ENCODE assay signal across 10 mouse cellular contexts in genomic region chr1:181352043-181352366, GRCm38 (mm10). TPM values are rescaled to one million over a fixed set of nuclear protein-coding genes. Genes with fewer than 3 reads are reported as not detected.
DNase-seq lines count a peak whose midpoint lies in the region; ATAC-seq and TF ChIP-seq lines count a peak whose summit lies in the region.
"Had no signal": no experiment of that assay in that cellular context is flagged by ENCODE, and none has a peak within 500 bp of the region (broad histone marks: within the 10 kb centered on the region; RNA-seq: fewer than 3 reads in every experiment).

No protein-coding gene starts in this region.

- TF ChIP-seq EP300 in liver, postnatal 0 days (IDR thresholded peaks at IDR 0.05; ENCODE audit: low read depth), result no peak

- peak overlapping the region; percentile 58 for H3K9ac ChIP-seq in heart, embryonic 16.5 days (ENCODE audit: low read length)
- peak overlapping the region; percentile 66 for H3K9ac ChIP-seq in ES-E14 (ENCODE audit: insufficient read depth, low read depth, low read length, poor library complexity, severe bottlenecking)
- peak overlapping the region; percentile 64 for H3K9ac ChIP-seq in forebrain, postnatal 0 days
- H3K9ac ChIP-seq in liver, postnatal 0 days (replicated peaks), result no peak overlapping the region

- ATAC-seq in heart, embryonic 16.5 days (replicated peaks; ENCODE audit: extremely low read depth, insufficient read depth, low FRiP score), result peak; percentile 41
- no peak for ATAC-seq in forebrain, postnatal 0 days
- no peak for ATAC-seq in liver, postnatal 0 days
- no peak for ATAC-seq in CD4-positive, CD25-positive, alpha-beta regulatory T cell, adult 4 months
- no peak for ATAC-seq in activated CD4-positive, CD25-positive, alpha-beta regulatory T cell, adult 4 months

- TF ChIP-seq CTCF in forebrain, postnatal 0 days (IDR thresholded peaks at IDR 0.05; ENCODE audit: low read depth), result no peak
- TF ChIP-seq CTCF in liver, postnatal 0 days (IDR thresholded peaks at IDR 0.05; ENCODE audit: low read depth), result no peak

- no peaks in the 10 kb centered on the region for H3K9me3 ChIP-seq in heart, embryonic 16.5 days (replicated peaks; ENCODE audit: control insufficient read depth, low read length)
- H3K9me3 ChIP-seq in ES-E14 (ENCODE audit: control insufficient read depth, insufficient read depth, low read depth, low read length), result no peaks in the 10 kb centered on the region
- H3K9me3 ChIP-seq in forebrain, postnatal 0 days (ENCODE audit: low read length), result no peaks in the 10 kb centered on the region
- no peaks in the 10 kb centered on the region for H3K9me3 ChIP-seq in liver, postnatal 0 days (ENCODE audit: low read length)
- H3K9me3 ChIP-seq: G1E had no signal

- intact Hi-C loops in heart, postnatal 10 days (cut with DNase I), result no loop called here

- no peak for DNase-seq in heart, postnatal 10 days
- DNase-seq in ES-E14 (ENCODE audit: low read depth, low spot score), result no peak
- no peak for DNase-seq in forebrain, postnatal 0 days
- no peak for DNase-seq in liver, postnatal 0 days
- DNase-seq in Muller cell, postnatal 12 days (ENCODE audit: inconsistent ontology term), result no peak
- DNase-seq: cerebellum, adult 9-11 months had no signal

- H3K4me2 ChIP-seq in heart, embryonic 16.5 days (ENCODE audit: low read depth, low read length), result peak overlapping the region; percentile 100
- H3K4me2 ChIP-seq in forebrain, postnatal 0 days (ENCODE audit: low read depth), result peak overlapping the region; percentile 98
- peak overlapping the region; percentile 69 for H3K4me2 ChIP-seq in liver, postnatal 0 days (ENCODE audit: low read depth, low read length)

- H3K4me3 ChIP-seq in heart, embryonic 16.5 days (ENCODE audit: low read length), result peak overlapping the region; percentile 65
- H3K4me3 ChIP-seq in ES-E14 (ENCODE audit: insufficient read depth in 1 of 2, low read depth in 1 of 2, low read length in 2 of 2, poor library complexity in 1 of 2, severe bottlenecking in 1 of 2), result peak overlapping the region; percentile 54 to 76
- peak overlapping the region; percentile 66 for H3K4me3 ChIP-seq in forebrain, postnatal 0 days (ENCODE audit: low read depth, low read length)
- peak overlapping the region; percentile 48 for H3K4me3 ChIP-seq in liver, postnatal 0 days (ENCODE audit: low read depth, low read length)

- no peaks in the 10 kb centered on the region for H3K36me3 ChIP-seq in heart, embryonic 16.5 days (ENCODE audit: control insufficient read depth, insufficient read depth)
- H3K36me3 ChIP-seq in ES-E14 (ENCODE audit: control insufficient read depth, insufficient read depth, low read length, poor library complexity, severe bottlenecking), result no peaks in the 10 kb centered on the region
- H3K36me3 ChIP-seq in forebrain, postnatal 0 days (ENCODE audit: insufficient read depth), result no peaks in the 10 kb centered on the region
- no peaks in the 10 kb centered on the region for H3K36me3 ChIP-seq in liver, postnatal 0 days (replicated peaks; ENCODE audit: insufficient read depth, low read length)
- H3K36me3 ChIP-seq: G1E had no signal

- H3K27ac ChIP-seq in heart, embryonic 16.5 days (ENCODE audit: low read length), result no peak overlapping the region
- no peak overlapping the region for H3K27ac ChIP-seq in ES-E14 (ENCODE audit: insufficient read depth, low read depth, low read length, poor library complexity, severe bottlenecking)
- H3K27ac ChIP-seq in forebrain, postnatal 0 days (ENCODE audit: low read depth, low read length), result no peak overlapping the region
- no peak overlapping the region for H3K27ac ChIP-seq in liver, postnatal 0 days (ENCODE audit: low read depth)

- WGBS in heart, embryonic 16.5 days, result 5% methylated on average over 3 of the region's 3 CpGs
- 4% methylated on average over 3 of the region's 3 CpGs for WGBS in forebrain, postnatal 0 days
- WGBS in liver, postnatal 0 days (ENCODE audit: insufficient replicate concordance), result 6% methylated on average over 3 of the region's 3 CpGs

- peaks cover 41% of the 10 kb centered on the region for H3K27me3 ChIP-seq in heart, embryonic 16.5 days (ENCODE audit: control insufficient read depth, insufficient read depth, low read length)
- H3K27me3 ChIP-seq in forebrain, postnatal 0 days (ENCODE audit: insufficient read depth, low read length), result no peaks in the 10 kb centered on the region
- H3K27me3 ChIP-seq in liver, postnatal 0 days (ENCODE audit: insufficient read depth, low read length), result peaks cover 66% of the 10 kb centered on the region

- H3K4me1 ChIP-seq in heart, embryonic 16.5 days (ENCODE audit: control insufficient read depth, insufficient read depth, low read length), result peaks cover 17% of the 10 kb centered on the region
- H3K4me1 ChIP-seq in ES-E14 (ENCODE audit: control insufficient read depth in 2 of 2, insufficient read depth in 2 of 2, low read length in 2 of 2, poor library complexity in 1 of 2), result peaks cover 0 to 11% of the 10 kb centered on the region in 2 experiments; a peak in 2 of 4 replicates
- H3K4me1 ChIP-seq in forebrain, postnatal 0 days (ENCODE audit: insufficient read depth), result peaks cover 7% of the 10 kb centered on the region
- H3K4me1 ChIP-seq in liver, postnatal 0 days (ENCODE audit: insufficient read depth), result peaks cover 13% of the 10 kb centered on the region

- in situ Hi-C loops in ES-E14 (cut with MboI; ENCODE audit: low sequenced_read_pairs in 2 of 2, unreplicated experiment in 2 of 2), result no loop called here

TF ChIP-seq in ES-E14, 5 proteins besides CTCF, POLR2A, EP300 and RAD21:
- no peak for TF ChIP-seq MAFK (IDR thresholded peaks at IDR 0.05; ENCODE audit: insufficient read depth, low read depth, low read length)
- TF ChIP-seq CHD2 (IDR thresholded peaks at IDR 0.05; ENCODE audit: low read depth, low read length), result no peak
TF ChIP-seq in ES-E14: peak in this region for 0.

RNA-seq across cellular contexts. Expression of gene Cnih3, which starts 0.4 kb away (rescaled TPM):
- 0.09 TPM in 1 of 2 replicates, not detected in the other for polyA plus RNA-seq in heart, embryonic 16.5 days (2015; fragmentation: Nextera tagmentation; extraction: Ambion mirVana)
- total RNA-seq in heart, postnatal 10 days (2021), result not detected
- 0.22 and 0.37 TPM in 2 replicates for total RNA-seq in ES-E14 (2012; rRNA removed)
- 62.4 and 80.8 TPM in 2 replicates for total RNA-seq in forebrain, postnatal 0 days (2014; rRNA removed)
- 31.1 and 49.3 TPM in 2 replicates for polyA plus RNA-seq in forebrain, postnatal 0 days (2015; fragmentation: Nextera tagmentation; extraction: Ambion mirVana)
- polyA plus RNA-seq in liver, postnatal 0 days (2015; fragmentation: Nextera tagmentation; extraction: Ambion mirVana), result not detected in 2 replicates
- polyA plus RNA-seq in CD4-positive, CD25-positive, alpha-beta regulatory T cell, adult 4 months (2017; shearing (Covaris generic)), result not detected
- not detected for polyA plus RNA-seq in activated CD4-positive, CD25-positive, alpha-beta regulatory T cell, adult 4 months (2017; shearing (Covaris generic))
- polyA plus RNA-seq: G1E had no signal

Comparison
In these comparisons a context has a peak if more than half of its experiments do, and no peak if none do; other contexts are left out.
1. RNA of gene Cnih3, which starts 0.4 kb away (polyA plus RNA-seq): 31.1 to 49.3 TPM in forebrain, postnatal 0 days; not detected in liver, postnatal 0 days, 0.09 TPM in heart, embryonic 16.5 days, not detected in CD4-positive, CD25-positive, alpha-beta regulatory T cell, adult 4 months and not detected in activated CD4-positive, CD25-positive, alpha-beta regulatory T cell, adult 4 months; every median in the first group is over 10 times any median in the second.
2. Peak in every context shown above with its lines, with median percentiles within 50 percentile points of each other: H3K4me2 ChIP-seq and H3K4me3 ChIP-seq.